Mouse (Mus musculus) liver, embryonic 11.5 days (tissue): ENCODE results near the gene Ramp3. TPM values are rescaled to one million over a fixed set of nuclear protein-coding genes. Genes with fewer than 3 reads are reported as not detected.

Source experiments
- ATAC-seq: fragments of 200-750 bp; cut with Nextera tagmentation; replicated peaks from 2 replicates; pipeline ENCODE4 v1.8.0; 2017; ENCODE audit warnings: moderate number of reproducible peaks, mild to moderate bottlenecking, moderate TSS enrichment, moderate library complexity; ENCODE audit not compliant: low FRiP score
- DNase-seq: peaks from one replicate; pipeline ENCODE4 v3.0.0-alpha.2; 2017; ENCODE audit warnings: low spot score
- H3K27ac ChIP-seq: fragments of 300-500 bp; sonication (generic); 2 replicates; pipeline ENCODE4 v1.5.1; 2014; ENCODE audit warnings: mild to moderate bottlenecking, low read depth, low read length, control low read depth
- H3K27me3 ChIP-seq: fragments of 300-500 bp; sonication (generic); replicated peaks from 2 replicates; pipeline ENCODE4 v1.6.1; 2014; ENCODE audit warnings: low read length, mixed read lengths; ENCODE audit not compliant: control insufficient read depth, insufficient read depth
- H3K36me3 ChIP-seq: fragments of 300-500 bp; sonication (generic); 2 replicates; pipeline ENCODE4 v1.6.1; 2014; ENCODE audit warnings: mild to moderate bottlenecking, low read length, moderate library complexity, mixed read lengths; ENCODE audit not compliant: control insufficient read depth, insufficient read depth
- H3K4me1 ChIP-seq: fragments of 300-500 bp; sonication (generic); replicated peaks from 2 replicates; pipeline ENCODE4 v1.6.1; 2014; ENCODE audit warnings: low read length, mixed read lengths; ENCODE audit not compliant: control insufficient read depth, insufficient read depth
- H3K4me2 ChIP-seq: fragments of 300-500 bp; sonication (generic); 2 replicates; pipeline ENCODE4 v1.6.1; 2014; ENCODE audit warnings: mild to moderate bottlenecking, control low read depth, moderate library complexity
- H3K4me3 ChIP-seq: fragments of 300-500 bp; sonication (generic); 2 replicates; pipeline ENCODE4 v1.5.1; 2014; ENCODE audit warnings: low read depth, low read length, control low read depth
- H3K9ac ChIP-seq: fragments of 300-500 bp; sonication (generic); 2 replicates; pipeline ENCODE4 v1.6.1; 2014; ENCODE audit warnings: low read depth, low read length, control low read depth
- H3K9me3 ChIP-seq: fragments of 300-500 bp; sonication (generic); 2 replicates; pipeline ENCODE4 v1.6.1; 2016; ENCODE audit warnings: low read length, inconsistent platforms, mixed read lengths; ENCODE audit not compliant: control insufficient read depth
- WGBS: fragments of 180-500 bp; shearing (Covaris S2); extraction: QIAGEN DNeasy Blood & Tissue Kit; methylation state at CpG from one replicate; pipeline ENCODE4 v1.1.7; 2014; 5-methylcytosine and 5-hydroxymethylcytosine counted together
- polyA plus RNA-seq: library from polyadenylated mRNA; unstranded; fragments of >200 nt; fragmentation: Nextera tagmentation; extraction: Ambion mirVana; gene quantifications from 2 replicates; pipeline ENCODE4 v1.2.1, GENCODE M21; 2014

Gene Ramp3
- polyA plus RNA-seq, 1 experiment from 2014 or later = 0.53 TPM

DNA sequence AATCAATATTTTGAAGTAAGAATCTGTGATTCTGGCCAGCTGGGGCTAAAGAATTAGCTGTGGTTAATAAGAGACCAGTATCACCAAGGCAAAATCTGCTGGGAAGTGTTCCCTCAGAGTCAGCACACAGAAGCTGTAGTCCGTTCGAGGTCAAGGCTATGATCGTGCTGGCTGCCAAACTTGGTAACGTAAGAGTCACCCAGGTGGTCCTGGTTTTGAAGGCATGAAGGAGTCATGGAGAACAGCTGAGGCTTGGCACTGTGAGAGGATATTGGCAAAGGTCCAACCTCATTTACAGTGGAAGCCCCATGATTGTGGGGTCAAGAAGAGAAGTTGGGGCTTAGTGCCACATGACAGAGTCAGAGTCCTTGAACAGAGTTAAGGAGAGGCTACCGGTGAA lies 68.6 kb downstream of the Ramp3 start:
- ATAC-seq (no peak), DNase-seq (no peak)
- no peaks in the 10 kb centered on the region for H3K36me3 ChIP-seq
- no peak overlapping the region for H3K9ac ChIP-seq
- H3K27ac ChIP-seq = no peak overlapping the region
- no peak overlapping the region for H3K4me3 ChIP-seq
- H3K4me2 ChIP-seq = no peak overlapping the region
- no peaks in the 10 kb centered on the region for H3K27me3 ChIP-seq
- H3K4me1 ChIP-seq = no peaks in the 10 kb centered on the region
- WGBS = 89% methylated on average over 5 of the region's 5 CpGs
- H3K9me3 ChIP-seq = no peaks in the 10 kb centered on the region

Other genes with a start within 250 kb of the Ramp3 start
- gene Ppia, start 243.1 kb upstream of the Ramp3 start, polyA plus RNA-seq = 5,363 and 5,401 TPM in 2 replicates
- 242 and 254 TPM in 2 replicates for gene H2afv, start 214.1 kb upstream of the Ramp3 start, polyA plus RNA-seq
- gene Purb, start 182.6 kb upstream of the Ramp3 start, polyA plus RNA-seq = 13.2 and 13.7 TPM in 2 replicates
- 5.6 and 6.0 TPM in 2 replicates for gene Myo1g, start 137.6 kb upstream of the Ramp3 start, polyA plus RNA-seq
- 74.5 and 82.1 TPM in 2 replicates for gene Ccm2, start 111.6 kb upstream of the Ramp3 start, polyA plus RNA-seq
- gene Nacad, start 52.5 kb upstream of the Ramp3 start, polyA plus RNA-seq = 2.9 and 3.6 TPM in 2 replicates
- gene Tbrg4, start 32.5 kb upstream of the Ramp3 start, polyA plus RNA-seq = 94.3 and 103 TPM in 2 replicates
- not detected in 2 replicates for gene Wap, start 19.9 kb upstream of the Ramp3 start, polyA plus RNA-seq
- not detected in 2 replicates for gene Gm11983, start 179.1 kb downstream of the Ramp3 start, polyA plus RNA-seq